Mouse (Mus musculus) embryonic facial prominence, embryonic 11.5 days (tissue): ENCODE data around the gene Selenom. TPM values are rescaled to one million over a fixed set of nuclear protein-coding genes. Genes with fewer than 3 reads are reported as not detected.

Experiments used
- ATAC-seq: fragments of 200-750 bp; cut with Nextera tagmentation; replicated peaks from 2 replicates; pipeline ENCODE4 v1.8.0; 2017; ENCODE audit warnings: low read depth; ENCODE audit not compliant: insufficient number of reproducible peaks, low FRiP score, low TSS enrichment
- DNase-seq: peaks from one replicate; pipeline ENCODE4 v3.0.0-alpha.2; 2015; ENCODE audit warnings: low spot score
- H3K27ac ChIP-seq: fragments of 300-500 bp; sonication (generic); replicated peaks from 2 replicates; pipeline ENCODE4 v1.5.1; 2014; ENCODE audit warnings: mild to moderate bottlenecking, low read depth, low read length, control low read depth
- H3K27me3 ChIP-seq: fragments of 300-500 bp; sonication (generic); 2 replicates; pipeline ENCODE4 v1.6.1; 2014; ENCODE audit warnings: mild to moderate bottlenecking, low read length, moderate library complexity, mixed read lengths; ENCODE audit not compliant: control insufficient read depth, insufficient read depth
- H3K36me3 ChIP-seq: fragments of 300-500 bp; sonication (generic); replicated peaks from 2 replicates; pipeline ENCODE4 v1.6.1; 2014; ENCODE audit warnings: low read depth, mild to moderate bottlenecking, low read length, moderate library complexity, mixed read lengths; ENCODE audit not compliant: control insufficient read depth, insufficient read depth
- H3K4me1 ChIP-seq: fragments of 300-500 bp; sonication (generic); 2 replicates; pipeline ENCODE4 v1.6.1; 2014; ENCODE audit warnings: low read length, mixed read lengths; ENCODE audit not compliant: control insufficient read depth, insufficient read depth
- H3K4me2 ChIP-seq: fragments of 300-500 bp; sonication (generic); 2 replicates; pipeline ENCODE4 v1.6.1; 2014; ENCODE audit warnings: low read depth, mild to moderate bottlenecking, control low read depth, low read length, moderate library complexity
- H3K4me3 ChIP-seq: fragments of 300-500 bp; sonication (generic); 2 replicates; pipeline ENCODE4 v1.5.1; 2014; ENCODE audit warnings: low read depth, low read length, control low read depth
- H3K9ac ChIP-seq: fragments of 300-500 bp; sonication (generic); replicated peaks from 2 replicates; pipeline ENCODE4 v1.6.1; 2014; ENCODE audit warnings: mild to moderate bottlenecking, control low read depth, low read length
- H3K9me3 ChIP-seq: fragments of 300-500 bp; sonication (generic); replicated peaks from 2 replicates; pipeline ENCODE4 v1.6.1; 2016; ENCODE audit warnings: mild to moderate bottlenecking, low read length, inconsistent platforms, mixed read lengths; ENCODE audit not compliant: control insufficient read depth
- WGBS: fragments of 180-500 bp; shearing (Covaris S2); extraction: QIAGEN DNeasy Blood & Tissue Kit; methylation state at CpG from one replicate; pipeline ENCODE4 v1.1.7; 2014; 5-methylcytosine and 5-hydroxymethylcytosine counted together
- polyA plus RNA-seq: library from polyadenylated mRNA; unstranded; fragments of >200 nt; fragmentation: Nextera tagmentation; extraction: Ambion mirVana; gene quantifications from 2 replicates; pipeline ENCODE4 v1.2.1, GENCODE M21; 2014

Selenom gene
- polyA plus RNA-seq, 1 experiment from 2014 or later, result 60.3 TPM

GRCm38 (mm10) chr11:3503755-3504693, 10.5 kb upstream of the Selenom start:
- Histone ChIP-seq H3K4me2 (no peak overlapping the region), H3K4me1 (no peaks in the 10 kb centered on the region), H3K9ac (no peak overlapping the region), H3K27ac (no peak overlapping the region), H3K9me3 (no peaks in the 10 kb centered on the region), H3K36me3 (no peaks in the 10 kb centered on the region), H3K27me3 (no peaks in the 10 kb centered on the region), H3K4me3 (no peak overlapping the region)
- WGBS, result 58% methylated on average over 11 of the region's 11 CpGs
- DNase-seq (no peak), ATAC-seq (no peak)

- H3K4me1 ChIP-seq, result no peaks in the 10 kb centered on the region
- WGBS, result 64% methylated on average over 7 of the region's 7 CpGs
- no peak overlapping the region for H3K9ac ChIP-seq
- ATAC-seq (no peak), DNase-seq (no peak)
- no peaks in the 10 kb centered on the region for H3K27me3 ChIP-seq
- H3K36me3 ChIP-seq, result no peaks in the 10 kb centered on the region
- H3K4me3 ChIP-seq, result no peak overlapping the region
- no peak overlapping the region for H3K27ac ChIP-seq
- H3K4me2 ChIP-seq, result no peak overlapping the region; the same call in 1 of the 2 replicates
- H3K9me3 ChIP-seq, result no peaks in the 10 kb centered on the region
Observed at GRCm38 (mm10) chr11:3508226-3508625, 6.3 kb upstream of the Selenom start.

- Histone ChIP-seq H3K9me3 (no peaks in the 10 kb centered on the region), H3K4me1 (no peaks in the 10 kb centered on the region), H3K9ac (no peak overlapping the region), H3K27ac (no peak overlapping the region), H3K27me3 (no peaks in the 10 kb centered on the region), H3K4me3 (no peak overlapping the region), H3K4me2 (no peak overlapping the region), H3K36me3 (no peaks in the 10 kb centered on the region)
- DNase-seq (no peak), ATAC-seq (no peak)
- 71% methylated on average over 8 of the region's 8 CpGs for WGBS
Observed at GRCm38 (mm10) chr11:3509181-3510085, 5.1 kb upstream of the Selenom start.

GRCm38 (mm10) chr11:3510321-3510720, 4.2 kb upstream of the Selenom start:
- 69% methylated on average over 2 of the region's 2 CpGs for WGBS
- H3K4me3 ChIP-seq, result no peak overlapping the region
- DNase-seq (no peak), ATAC-seq (no peak)
- no peak overlapping the region for H3K27ac ChIP-seq
- H3K9ac ChIP-seq, result no peak overlapping the region
- H3K9me3 ChIP-seq, result no peaks in the 10 kb centered on the region
- no peak overlapping the region for H3K4me2 ChIP-seq
- H3K4me1 ChIP-seq, result no peaks in the 10 kb centered on the region
- no peaks in the 10 kb centered on the region for H3K27me3 ChIP-seq
- H3K36me3 ChIP-seq, result no peaks in the 10 kb centered on the region

- Histone ChIP-seq H3K4me2 (no peak overlapping the region), H3K4me1 (peaks cover 4% of the 10 kb centered on the region; the same call in 1 of the 2 replicates), H3K4me3 (no peak overlapping the region), H3K9me3 (no peaks in the 10 kb centered on the region), H3K27ac (no peak overlapping the region), H3K27me3 (peaks cover 3% of the 10 kb centered on the region; the same call in 1 of the 2 replicates), H3K9ac (no peak overlapping the region), H3K36me3 (no peaks in the 10 kb centered on the region)
- DNase-seq (no peak), ATAC-seq (no peak)
- 92% methylated on average over 6 of the region's 6 CpGs for WGBS
Observed at GRCm38 (mm10) chr11:3513291-3513690, 1.2 kb upstream of the Selenom start.

- ATAC-seq (0 out of 2 replicates have a peak, but pooled peaks have one; percentile 18), DNase-seq (no peak)
- Histone ChIP-seq H3K27ac (no peak overlapping the region), H3K4me3 (peak overlapping the region; percentile 47), H3K9me3 (no peaks in the 10 kb centered on the region), H3K36me3 (no peaks in the 10 kb centered on the region), H3K27me3 (peaks cover 3% of the 10 kb centered on the region; the same call in 1 of the 2 replicates), H3K4me2 (peak overlapping the region; percentile 66), H3K9ac (peak overlapping the region; percentile 67), H3K4me1 (peaks cover 4% of the 10 kb centered on the region; the same call in 1 of the 2 replicates)
- WGBS, result 6% methylated on average over 4 of the region's 4 CpGs
Observed at GRCm38 (mm10) chr11:3515216-3515615, 732 bp downstream of the Selenom start.

GRCm38 (mm10) chr11:3515637-3516036, 1.2 kb downstream of the Selenom start:
- WGBS, result 78% methylated on average over 4 of the region's 4 CpGs
- Histone ChIP-seq H3K27ac (no peak overlapping the region), H3K4me1 (peaks cover 4% of the 10 kb centered on the region; the same call in 1 of the 2 replicates), H3K9ac (no peak overlapping the region), H3K4me2 (peak overlapping the region; percentile 66), H3K36me3 (no peaks in the 10 kb centered on the region), H3K27me3 (peaks cover 3% of the 10 kb centered on the region; the same call in 1 of the 2 replicates), H3K9me3 (no peaks in the 10 kb centered on the region), H3K4me3 (peak overlapping the region; percentile 2; the same call in 1 of the 2 replicates)
- no peak for ATAC-seq
- DNase-seq, result no peak
